Mouse (Mus musculus) spleen, postnatal 0 days (tissue): ENCODE data around the gene Vamp4. TPM values are rescaled to one million over a fixed set of nuclear protein-coding genes. Genes with fewer than 3 reads are reported as not detected.

ENCODE experiments used
- polyA plus RNA-seq: library from polyadenylated mRNA; unstranded; fragments of >200 nt; fragmentation: Nextera tagmentation; extraction: Ambion mirVana; gene quantifications from 2 replicates; pipeline ENCODE4 v1.2.1, GENCODE M21; 2015

Gene Vamp4
- polyA plus RNA-seq: 25.4 and 30.7 TPM in 2 replicates

DNA sequence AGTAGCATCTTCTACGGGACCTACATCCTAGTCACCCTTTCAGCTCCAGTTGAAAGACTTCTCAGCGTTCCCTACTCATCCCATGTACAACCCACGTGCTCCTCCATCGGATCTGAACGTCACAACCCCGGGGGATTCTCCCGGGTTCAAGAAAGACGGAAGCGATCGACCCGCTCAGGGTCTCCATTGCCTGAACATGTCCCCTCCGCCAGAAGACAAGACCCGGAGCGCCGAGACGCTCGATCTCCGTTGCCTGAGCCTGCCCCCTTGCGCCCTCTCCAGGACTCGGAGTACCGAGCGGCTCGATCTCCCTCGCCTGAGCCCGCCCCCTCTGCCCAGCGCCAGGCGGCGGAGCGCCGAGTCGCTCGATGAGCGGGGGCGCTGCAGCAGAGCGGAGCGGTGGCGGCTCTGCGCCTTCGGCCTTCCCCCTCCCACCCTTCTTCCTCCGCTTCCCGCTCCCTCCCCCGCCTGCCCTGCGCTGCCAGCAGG is at the start of gene Vamp4:
Gene Vamp4 (plus strand): TSS at position 256 of the 489 bp plus-strand sequence.

DNA sequence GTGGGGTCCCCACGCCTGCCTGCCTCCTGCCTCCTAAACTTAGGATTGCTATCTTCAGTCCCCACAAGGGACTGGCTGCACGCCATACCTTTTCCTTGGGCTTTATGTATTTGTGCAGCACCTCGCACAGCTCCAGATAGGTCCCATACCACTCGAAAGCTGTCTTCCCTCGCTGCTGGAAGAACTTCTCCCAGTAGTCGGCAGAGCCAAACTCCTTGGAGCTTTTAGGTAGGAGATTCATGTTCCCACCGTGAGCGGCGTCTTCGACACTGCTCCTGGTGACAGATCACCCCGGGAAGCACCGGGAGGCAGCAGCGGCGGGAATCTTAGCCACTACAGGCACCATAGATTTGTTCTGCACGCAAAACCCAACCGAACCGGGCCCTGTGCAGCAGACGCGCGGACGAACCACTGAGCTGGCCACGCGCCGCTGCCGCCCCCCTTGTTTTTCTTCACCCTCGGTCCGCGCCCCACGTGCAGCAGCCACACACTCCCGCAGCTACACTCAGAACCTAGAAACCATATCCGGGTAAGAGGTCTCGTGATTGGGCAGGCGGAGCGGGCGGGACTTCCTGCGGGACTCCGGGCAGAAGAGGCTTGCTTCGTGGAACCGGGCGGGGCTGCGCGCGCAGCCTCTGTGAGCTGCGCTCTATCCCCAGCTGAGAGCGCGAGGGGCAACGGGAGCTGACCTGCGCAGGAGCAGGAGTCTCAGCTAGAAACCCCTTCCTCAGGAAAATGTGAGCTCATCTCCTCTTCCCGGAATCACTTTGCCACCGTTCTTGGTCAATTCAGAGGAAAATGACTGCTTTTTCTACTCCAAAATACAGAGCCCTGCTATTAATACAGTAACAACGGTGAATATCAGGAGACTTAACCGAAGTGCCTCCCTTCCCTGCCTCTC is 22.0 kb upstream of the Vamp4 start, which contains the start of gene Mettl13:
Gene Mettl13 (minus strand): TSS at position 536 of the 901 bp plus-strand sequence.

DNA sequence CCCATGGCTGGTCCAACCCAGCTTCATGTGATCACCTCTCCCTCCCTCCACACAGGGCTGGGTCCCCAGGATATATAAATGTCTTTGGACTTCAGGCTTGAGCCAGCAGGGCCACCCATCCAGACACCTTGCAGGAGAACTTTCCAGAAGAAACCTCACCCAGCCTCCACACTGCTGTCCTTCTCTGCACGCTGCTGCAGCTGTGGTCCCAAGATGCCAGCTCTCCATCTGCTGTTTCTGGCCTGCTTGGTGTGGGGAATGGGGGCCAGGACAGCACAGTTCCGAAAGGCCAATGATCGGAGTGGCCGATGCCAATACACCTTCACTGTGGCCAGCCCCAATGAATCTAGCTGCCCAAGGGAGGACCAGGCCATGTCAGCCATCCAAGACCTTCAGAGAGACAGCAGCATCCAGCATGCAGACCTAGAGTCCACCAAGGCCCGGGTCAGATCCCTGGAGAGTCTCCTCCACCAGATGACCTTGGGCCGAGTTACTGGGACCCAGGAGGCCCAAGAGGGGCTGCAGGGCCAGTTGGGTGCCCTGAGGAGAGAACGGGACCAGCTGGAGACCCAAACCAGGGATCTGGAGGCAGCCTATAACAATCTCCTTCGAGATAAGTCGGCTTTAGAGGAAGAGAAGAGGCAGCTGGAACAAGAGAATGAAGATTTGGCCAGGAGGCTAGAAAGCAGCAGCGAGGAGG is 68.9 kb downstream of the Vamp4 start, which contains the start of gene Myoc:
Gene Myoc (plus strand): TSS at position 105 of the 700 bp plus-strand sequence.

Other genes with a start within 250 kb of the Vamp4 start
- gene Dnm3, start 92.5 kb upstream of the Vamp4 start, polyA plus RNA-seq: 1.9 and 2.1 TPM in 2 replicates
- 13.4 and 14.1 TPM in 2 replicates for gene Mettl13, start 22.0 kb upstream of the Vamp4 start, polyA plus RNA-seq
- not detected in 2 replicates for gene Myoc, start 68.6 kb downstream of the Vamp4 start, polyA plus RNA-seq
- not detected in 2 replicates for gene Myocos, start 87.7 kb downstream of the Vamp4 start, polyA plus RNA-seq
- 77.7 and 81.1 TPM in 2 replicates for gene Prrc2c, start 170.0 kb downstream of the Vamp4 start, polyA plus RNA-seq
- 0.06 TPM in 1 of 2 replicates, not detected in the other for gene Fmo4, start 243.5 kb downstream of the Vamp4 start, polyA plus RNA-seq